Mouse (Mus musculus): Measurements from ENCODE around the gene Spock3.
"Not testable (repeated sequence)": the region's sequence is repeated elsewhere in the genome, so short reads cannot be mapped to it uniquely, and the experiment has no call there.

Spock3 gene

DNA sequence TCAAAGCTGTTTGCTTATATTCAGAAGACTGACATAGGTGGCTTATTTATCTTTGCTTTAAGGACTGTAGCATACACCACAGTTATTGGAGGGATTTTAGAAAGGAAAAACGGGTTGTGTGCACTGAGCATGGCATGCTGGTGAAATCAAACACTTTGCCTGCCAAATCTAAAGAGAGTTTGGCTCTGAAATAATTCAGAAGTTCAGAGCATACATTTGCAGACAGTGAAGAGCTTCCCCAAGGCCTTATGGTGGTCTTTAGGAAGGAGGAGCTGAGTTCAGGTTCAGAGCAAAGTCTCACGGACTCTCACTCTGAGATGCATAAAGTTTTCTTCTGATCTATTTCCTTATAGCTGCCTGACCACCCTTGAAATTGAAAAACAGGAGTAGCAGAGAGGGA lies at the start of gene Spock3:
Gene Spock3, plus strand, starts transcription at position 301 of the 400 bp plus-strand sequence.
- no peak for DNase-seq

GRCm38 (mm10) chr8:62951173-62952134 lies 645 bp downstream of the Spock3 start:
- no peak for DNase-seq

GRCm38 (mm10) chr8:62952481-62952880 lies 1.7 kb downstream of the Spock3 start:
- no peak for DNase-seq

DNA sequence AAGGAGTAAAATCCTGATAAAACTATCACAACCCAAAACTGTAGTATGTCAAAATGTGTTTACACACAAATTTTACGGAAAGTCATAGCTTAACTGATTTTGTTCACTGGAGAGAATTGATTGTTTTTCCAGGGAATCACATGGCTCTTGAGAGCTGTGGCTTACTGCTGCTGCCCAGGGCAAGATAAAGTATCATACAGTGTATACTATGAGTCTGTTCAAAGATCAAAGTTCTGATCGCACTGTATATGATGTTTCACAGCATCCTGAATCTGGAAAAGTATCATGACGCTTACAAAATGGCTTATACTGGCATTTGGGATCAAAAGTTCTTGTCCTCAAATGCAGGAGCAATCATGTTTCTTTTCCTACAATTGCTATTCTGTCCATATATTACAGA lies 11.8 kb downstream of the Spock3 start:
- no peak for DNase-seq

- no peak for DNase-seq
Observed at GRCm38 (mm10) chr8:62969802-62970372, 19.1 kb downstream of the Spock3 start.

DNA sequence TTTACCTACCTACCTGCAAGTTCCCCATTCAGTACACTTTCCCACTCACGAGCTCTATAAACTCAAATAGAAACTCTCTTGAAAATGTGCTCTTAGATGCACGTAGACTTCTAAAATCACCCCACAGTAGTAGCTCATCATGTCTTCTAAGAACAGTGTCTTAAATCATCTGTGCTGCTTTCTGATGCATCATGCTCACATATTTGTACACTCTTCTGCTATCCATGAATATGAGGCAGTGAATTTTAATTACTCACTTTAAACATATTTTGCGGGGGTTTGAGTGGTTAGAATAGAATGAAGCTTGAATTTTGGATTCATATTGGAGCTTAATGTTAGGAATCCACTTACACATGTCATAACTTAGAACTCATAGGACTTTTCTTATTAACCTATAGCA lies 138.2 kb downstream of the Spock3 start:
- DNase-seq = no peak

- no peak for DNase-seq
Observed at GRCm38 (mm10) chr8:63098200-63098599, 147.4 kb downstream of the Spock3 start.

DNA sequence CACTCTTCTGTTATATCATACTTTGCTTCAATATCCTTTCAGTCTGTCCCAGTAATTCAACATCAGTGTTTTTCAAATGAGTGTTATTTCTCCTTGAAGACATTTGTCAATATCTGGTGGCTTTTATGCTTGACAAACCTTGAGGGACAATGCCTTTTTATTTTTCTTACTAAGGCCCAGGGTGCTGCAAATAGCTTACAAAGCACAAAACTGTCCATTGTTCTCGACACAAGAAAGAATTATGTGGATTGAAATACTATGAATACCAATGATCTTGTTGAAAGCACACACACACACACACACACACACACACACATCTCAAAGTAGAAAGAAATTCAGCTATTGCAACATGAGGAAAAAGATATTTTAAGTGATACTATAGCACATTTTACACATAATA lies 159.0 kb downstream of the Spock3 start:
- DNase-seq = no peak

DNA sequence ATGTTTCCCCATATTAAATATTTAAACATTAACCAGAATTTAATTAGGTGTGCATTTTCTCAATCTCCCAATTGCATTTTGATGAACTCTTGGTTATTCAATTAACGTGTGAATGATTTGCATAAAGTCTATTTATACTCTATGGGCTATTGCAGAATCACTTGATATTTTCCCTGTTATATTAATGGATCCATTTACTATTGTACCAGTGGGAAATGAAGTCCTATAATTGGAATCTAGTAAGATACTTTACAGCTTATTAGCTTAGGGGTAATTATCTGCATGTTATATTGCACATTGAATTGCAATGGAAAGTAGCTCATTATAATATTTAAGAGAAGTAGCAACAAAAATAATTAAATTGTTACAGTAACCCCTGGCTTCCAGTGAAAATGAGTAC lies 162.1 kb downstream of the Spock3 start:
- DNase-seq = no peak

DNA sequence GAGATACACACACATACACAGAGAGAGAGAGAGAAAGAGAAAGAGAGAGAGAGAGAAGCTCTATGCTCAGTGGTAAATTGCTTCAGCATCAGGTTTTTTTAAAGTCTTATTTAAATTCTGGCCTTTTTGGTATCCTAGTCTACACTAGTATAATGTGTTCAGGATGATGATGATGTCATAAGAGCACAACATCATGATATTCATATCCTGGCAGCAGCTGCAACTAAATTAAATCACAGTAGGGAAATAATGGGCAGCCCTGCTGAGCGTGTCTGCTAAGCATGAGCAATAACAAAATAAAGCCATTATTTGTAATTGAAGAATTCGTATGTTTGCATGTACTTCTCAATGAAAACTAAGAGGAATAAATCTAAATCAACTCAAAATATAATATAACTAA lies 169.7 kb downstream of the Spock3 start:
- DNase-seq = no peak

DNA sequence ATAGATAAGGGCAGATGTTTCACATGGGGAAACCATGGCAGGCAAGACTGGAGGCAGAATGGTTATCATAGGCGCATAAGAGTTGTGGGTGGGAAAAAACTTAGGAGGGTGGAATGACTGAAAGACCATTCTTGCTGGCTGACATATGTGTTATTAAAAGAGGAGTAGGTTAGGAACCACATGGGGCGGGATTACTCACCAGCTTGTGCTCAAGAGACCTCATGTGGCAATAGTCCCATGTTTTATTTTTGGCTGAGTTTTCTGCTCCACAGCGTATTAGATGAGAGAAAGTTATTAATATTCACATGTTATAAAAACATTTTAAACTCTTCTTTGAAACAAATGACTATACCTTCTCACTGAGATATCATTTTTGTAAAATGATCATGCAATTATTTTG lies 184.6 kb downstream of the Spock3 start:
- DNase-seq = no peak

GRCm38 (mm10) chr8:63163861-63164260 lies 213.1 kb downstream of the Spock3 start:
- not testable (repeated sequence) for DNase-seq

DNA sequence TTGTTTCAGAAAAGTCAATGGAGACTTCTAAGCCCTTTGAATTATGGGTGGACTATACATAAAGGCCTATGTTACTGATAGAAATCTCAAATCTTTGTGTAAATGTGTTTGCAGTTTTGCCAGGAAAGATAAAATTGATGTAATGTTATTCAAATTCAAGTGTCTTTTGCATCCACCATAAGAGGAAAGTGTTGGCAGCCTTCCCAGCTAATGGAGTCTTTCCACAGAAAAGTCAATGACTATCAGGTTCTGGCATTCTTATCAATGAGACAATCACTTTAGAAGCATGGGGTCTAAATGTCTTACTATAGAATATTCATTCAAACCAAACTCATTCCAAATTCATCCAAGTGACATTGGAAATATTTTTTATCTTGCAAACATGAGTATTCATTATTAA lies 214.5 kb downstream of the Spock3 start:
- no peak for DNase-seq

- DNase-seq = no peak
Observed at GRCm38 (mm10) chr8:63169956-63170355, 219.1 kb downstream of the Spock3 start.

GRCm38 (mm10) chr8:63181272-63181671 lies 230.5 kb downstream of the Spock3 start:
- DNase-seq = no peak

GRCm38 (mm10) chr8:63258812-63259385 lies 308.1 kb downstream of the Spock3 start:
- no peak for DNase-seq

- DNase-seq = no peak
Observed at GRCm38 (mm10) chr8:63262516-63262915, 311.7 kb downstream of the Spock3 start.

- no peak for DNase-seq
Observed at GRCm38 (mm10) chr8:63335366-63335765, 384.6 kb downstream of the Spock3 start.

GRCm38 (mm10) chr8:63368580-63368979 lies 417.8 kb downstream of the Spock3 start:
- DNase-seq = no peak

- DNase-seq = no peak
Observed at GRCm38 (mm10) chr8:63397659-63398058, 446.9 kb downstream of the Spock3 start.
